ENCODE assay signal across 26 mouse cellular contexts in the genomic region with DNA sequence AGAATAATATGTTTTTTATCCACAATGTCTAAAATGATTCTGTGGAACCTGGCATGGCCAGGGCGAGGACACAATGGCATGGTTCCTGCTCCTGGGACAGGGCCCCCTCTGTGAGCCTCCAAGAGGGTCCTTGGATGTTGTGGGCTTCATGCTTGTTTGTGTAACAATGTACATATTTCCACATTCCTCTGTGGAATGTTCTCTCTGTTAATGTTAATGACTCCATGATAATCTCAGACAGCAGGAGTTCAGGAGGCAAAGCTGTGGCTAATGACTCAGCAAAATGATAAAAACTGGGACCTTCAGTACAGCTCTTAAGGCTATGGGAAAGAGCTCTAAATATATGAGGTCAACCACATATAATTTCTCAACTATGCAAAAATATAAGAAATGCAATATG.
DNase-seq lines count a peak whose midpoint lies in the region; ATAC-seq and TF ChIP-seq lines count a peak whose summit lies in the region.
"Had no signal": no experiment of that assay in that cellular context is flagged by ENCODE, and none has a peak within 500 bp of the region (broad histone marks: within the 10 kb centered on the region; RNA-seq: fewer than 3 reads in every experiment).

No protein-coding gene starts in this region.

- peak; percentile 24 for DNase-seq in heart, adult 11 months
- DNase-seq in heart, postnatal 4 days = no peak
- peak; percentile 87 for DNase-seq in R1 (ENCODE audit: low read depth, low spot score)
- no peak for DNase-seq in natural killer cell, adult 2 months (ENCODE audit: low spot score in 2 of 2)
- DNase-seq in frontal cortex, adult 2 months (ENCODE audit: extremely low spot score in 1 of 2, low spot score in 1 of 2) = no peak
- DNase-seq: adrenal gland, adult 8-10 months; adrenal gland, postnatal 14 days; adrenal gland, postnatal 36 days; B cell, adult 2 months; cerebellum, adult 11 months; cerebellum, adult 18-20 months; cerebellum, adult 8-10 months; cerebellum, adult 9-11 months; cerebellum, postnatal 25 days had no signal

- TF ChIP-seq POLR2A in embryonic fibroblast, embryonic 13.5 days (IDR thresholded peaks at IDR 0.05; ENCODE audit: low read depth, low read length) = no peak

- peak overlapping the region; percentile 3 for H3K27ac ChIP-seq in embryonic fibroblast, embryonic 13.5 days (ENCODE audit: insufficient read depth, low read length)
- H3K27ac ChIP-seq: embryonic facial prominence, embryonic 10.5 days; embryonic facial prominence, embryonic 12.5 days; forebrain, embryonic 10.5 days; forebrain, embryonic 12.5 days had no signal

- no peaks in the 10 kb centered on the region for H3K4me1 ChIP-seq in embryonic fibroblast, embryonic 13.5 days (ENCODE audit: control insufficient read depth, insufficient read depth, low read length)
- H3K4me1 ChIP-seq: embryonic facial prominence, embryonic 10.5 days; embryonic facial prominence, embryonic 12.5 days; forebrain, embryonic 10.5 days; forebrain, embryonic 12.5 days had no signal

- ATAC-seq in inflammation-experienced regulatory T-cells, adult 6 months = no peak
- ATAC-seq: activated CD4-positive, CD25-positive, alpha-beta regulatory T cell, adult 4 months; CD4-positive, CD25-positive, alpha-beta regulatory T cell, adult 4 months; forebrain, embryonic 14.5 days; forebrain, embryonic 16.5 days; Patski had no signal

- no peak overlapping the region for H3K4me3 ChIP-seq in embryonic fibroblast, embryonic 13.5 days (ENCODE audit: insufficient read depth, low read length)
- H3K4me3 ChIP-seq: embryonic facial prominence, embryonic 10.5 days; embryonic facial prominence, embryonic 12.5 days; erythroblast, embryonic 14.5 days; forebrain, embryonic 10.5 days; forebrain, embryonic 12.5 days had no signal

- TF ChIP-seq CTCF in embryonic fibroblast, embryonic 13.5 days (IDR thresholded peaks at IDR 0.05; ENCODE audit: borderline replicate concordance, insufficient read depth, low read length) = no peak

Comparison
In these comparisons a context has a peak if more than half of its experiments do, and no peak if none do; other contexts are left out.
1. DNase-seq: peak in heart, adult 11 months (single experiment) and R1 (single experiment); none in heart, postnatal 4 days (single experiment), natural killer cell, adult 2 months (0 of 2) and frontal cortex, adult 2 months (0 of 2).